Comparison of ENCODE assay signal across 15 mouse cellular contexts in genomic region chr1:21333222-21333973, GRCm38 (mm10). TPM values are rescaled to one million over a fixed set of nuclear protein-coding genes. Genes with fewer than 3 reads are reported as not detected.
DNase-seq lines count a peak whose midpoint lies in the region; ATAC-seq and TF ChIP-seq lines count a peak whose summit lies in the region.
"Had no signal": no experiment of that assay in that cellular context is flagged by ENCODE, and none has a peak within 500 bp of the region (broad histone marks: within the 10 kb centered on the region; RNA-seq: fewer than 3 reads in every experiment).

No protein-coding gene starts in this region.

- no peaks in the 10 kb centered on the region for H3K27me3 ChIP-seq in CH12.LX (replicated peaks)
- no peaks in the 10 kb centered on the region for H3K27me3 ChIP-seq in lung, postnatal 0 days (replicated peaks; ENCODE audit: insufficient read depth, low read length)
- no peaks in the 10 kb centered on the region for H3K27me3 ChIP-seq in stomach, postnatal 0 days (ENCODE audit: control insufficient read depth, insufficient read depth, low read length)
- H3K27me3 ChIP-seq in forebrain, embryonic 12.5 days = no peaks in the 10 kb centered on the region
- H3K27me3 ChIP-seq: embryonic facial prominence, embryonic 12.5 days had no signal

- H3K36me3 ChIP-seq in CH12.LX (replicated peaks in 1 of 2; ENCODE audit: control insufficient read depth in 1 of 2, insufficient read depth in 1 of 2, low read length in 1 of 2) = no peaks in the 10 kb centered on the region
- H3K36me3 ChIP-seq in lung, postnatal 0 days (ENCODE audit: insufficient read depth, low read length) = no peaks in the 10 kb centered on the region
- H3K36me3 ChIP-seq in stomach, postnatal 0 days (ENCODE audit: control insufficient read depth, insufficient read depth, low read length) = no peaks in the 10 kb centered on the region
- no peaks in the 10 kb centered on the region for H3K36me3 ChIP-seq in forebrain, embryonic 12.5 days (replicated peaks)
- H3K36me3 ChIP-seq: embryonic facial prominence, embryonic 12.5 days; hindbrain, embryonic 10.5 days had no signal

- peak; percentile 32 for DNase-seq in CH12.LX (ENCODE audit: extremely low read depth)
- peak; percentile 70 for DNase-seq in lung, postnatal 0 days (ENCODE audit: low spot score)
- DNase-seq in stomach, postnatal 0 days (ENCODE audit: low spot score) = peak; percentile 62
- DNase-seq in right cerebral cortex, postnatal 14 days = no peak
- no peak for DNase-seq in Muller cell, postnatal 12 days (ENCODE audit: inconsistent ontology term)

- H3K9me3 ChIP-seq in CH12.LX (replicated peaks; ENCODE audit: low read length) = peaks cover 3% of the 10 kb centered on the region
- no peaks in the 10 kb centered on the region for H3K9me3 ChIP-seq in lung, postnatal 0 days (ENCODE audit: low read length)
- no peaks in the 10 kb centered on the region for H3K9me3 ChIP-seq in stomach, postnatal 0 days (ENCODE audit: control insufficient read depth, low read length)
- no peaks in the 10 kb centered on the region for H3K9me3 ChIP-seq in forebrain, embryonic 12.5 days
- H3K9me3 ChIP-seq: embryonic facial prominence, embryonic 12.5 days had no signal

- TF ChIP-seq POLR2A in CH12.LX (IDR thresholded peaks at IDR 0.05; ENCODE audit: low read depth, low read length) = no peak

- TF ChIP-seq EP300 in CH12.LX (IDR thresholded peaks at IDR 0.05; ENCODE audit: low read length) = peak; percentile 55; the same call in 1 of the 2 replicates
- peak; percentile 74 for TF ChIP-seq EP300 in lung, postnatal 0 days (IDR thresholded peaks at IDR 0.05)
- TF ChIP-seq EP300 in stomach, postnatal 0 days (optimal IDR thresholded peaks at IDR 0.05) = no peak

- dilution Hi-C loops in CH12.LX (cut with MboI; ENCODE audit: extremely low pct_ligation_motif_present, extremely low pct_unique_long_range_greater_than_20kb, low sequenced_read_pairs) = no loop called here

- H3K4me3 ChIP-seq in CH12.LX (replicated peaks in 1 of 3; ENCODE audit: low read depth in 2 of 3, low read length in 2 of 3, poor library complexity in 1 of 3) = no peak overlapping the region
- H3K4me3 ChIP-seq in lung, postnatal 0 days (ENCODE audit: low read depth, low read length) = no peak overlapping the region
- H3K4me3 ChIP-seq in stomach, postnatal 0 days (ENCODE audit: low read depth, low read length) = no peak overlapping the region
- no peak overlapping the region for H3K4me3 ChIP-seq in forebrain, embryonic 12.5 days (replicated peaks)
- H3K4me3 ChIP-seq: embryonic facial prominence, embryonic 12.5 days; hindbrain, embryonic 10.5 days had no signal

- no peak overlapping the region for H3K27ac ChIP-seq in CH12.LX (ENCODE audit: insufficient read depth, low read depth)
- no peak overlapping the region for H3K27ac ChIP-seq in lung, postnatal 0 days (ENCODE audit: low read length)
- H3K27ac ChIP-seq in stomach, postnatal 0 days (replicated peaks) = no peak overlapping the region
- no peak overlapping the region for H3K27ac ChIP-seq in forebrain, embryonic 12.5 days
- H3K27ac ChIP-seq: embryonic facial prominence, embryonic 12.5 days; hindbrain, embryonic 10.5 days had no signal

- peak; percentile 61 for ATAC-seq in common myeloid progenitor, adult 5-6 weeks (replicated peaks; ENCODE audit: low read depth, poor library complexity, severe bottlenecking)
- peak; percentile 67 for ATAC-seq in lung, postnatal 0 days
- ATAC-seq in stomach, postnatal 0 days (ENCODE audit: low FRiP score, low TSS enrichment) = peak; percentile 81
- no peak for ATAC-seq in forebrain, embryonic 12.5 days (ENCODE audit: low FRiP score)
- ATAC-seq: Patski had no signal

- in situ Hi-C loops in CH12.LX (cut with MboI; ENCODE audit: low pct_ligation_motif_present, low pct_unique_long_range_greater_than_20kb, low sequenced_read_pairs) = no loop called here

- H3K4me2 ChIP-seq in CH12.LX (ENCODE audit: insufficient read depth, low read depth, poor library complexity, severe bottlenecking) = no peak overlapping the region
- H3K4me2 ChIP-seq in lung, postnatal 0 days (replicated peaks; ENCODE audit: low read depth, low read length) = no peak overlapping the region
- no peak overlapping the region for H3K4me2 ChIP-seq in stomach, postnatal 0 days (replicated peaks; ENCODE audit: low read depth)
- no peak overlapping the region for H3K4me2 ChIP-seq in forebrain, embryonic 12.5 days
- H3K4me2 ChIP-seq: embryonic facial prominence, embryonic 12.5 days had no signal

- peaks cover 0 to 17% of the 10 kb centered on the region in 2 experiments; a peak in 2 of 4 replicates for H3K4me1 ChIP-seq in CH12.LX (ENCODE audit: control insufficient read depth in 1 of 2, insufficient read depth in 2 of 2)
- H3K4me1 ChIP-seq in lung, postnatal 0 days (ENCODE audit: insufficient read depth, low read depth, low read length) = no peaks in the 10 kb centered on the region
- no peaks in the 10 kb centered on the region for H3K4me1 ChIP-seq in stomach, postnatal 0 days (replicated peaks; ENCODE audit: control insufficient read depth, insufficient read depth)
- no peaks in the 10 kb centered on the region for H3K4me1 ChIP-seq in forebrain, embryonic 12.5 days
- H3K4me1 ChIP-seq: embryonic facial prominence, embryonic 12.5 days; hindbrain, embryonic 10.5 days had no signal

- WGBS in lung, postnatal 0 days = 71% methylated on average over 16 of the region's 16 CpGs
- 71% methylated on average over 16 of the region's 16 CpGs for WGBS in stomach, postnatal 0 days
- 90% methylated on average over 16 of the region's 16 CpGs for WGBS in forebrain, embryonic 12.5 days

- no peak for TF ChIP-seq CTCF in CH12.LX (conservative IDR thresholded peaks at IDR 0.05 in 1 of 2, IDR thresholded peaks at IDR 0.05 in 1 of 2; ENCODE audit: low read depth in 2 of 2, low read length in 2 of 2)
- no peak for TF ChIP-seq CTCF in lung, postnatal 0 days (IDR thresholded peaks at IDR 0.05)
- TF ChIP-seq CTCF in stomach, postnatal 0 days (IDR thresholded peaks at IDR 0.05; ENCODE audit: low read depth) = no peak

- no peaks in the 10 kb centered on the region for H3K79me2 ChIP-seq in CH12.LX (replicated peaks; ENCODE audit: control insufficient read depth, extremely low read depth, insufficient read depth, poor library complexity, severe bottlenecking)

- no peak overlapping the region for H3K9ac ChIP-seq in CH12.LX (ENCODE audit: insufficient read depth, low read depth)
- H3K9ac ChIP-seq in lung, postnatal 0 days (replicated peaks; ENCODE audit: low read depth) = no peak overlapping the region
- no peak overlapping the region for H3K9ac ChIP-seq in stomach, postnatal 0 days (ENCODE audit: low read length)
- no peak overlapping the region for H3K9ac ChIP-seq in forebrain, embryonic 12.5 days
- H3K9ac ChIP-seq: embryonic facial prominence, embryonic 12.5 days had no signal

- no peak for TF ChIP-seq RAD21 in CH12.LX (IDR thresholded peaks at IDR 0.05; ENCODE audit: low read depth, low read length)

TF ChIP-seq in CH12.LX, 34 proteins besides CTCF, POLR2A, EP300 and RAD21:
- TF ChIP-seq BHLHE40 (IDR thresholded peaks at IDR 0.05; ENCODE audit: low read depth, low read length) = no peak
- no peak for TF ChIP-seq NELFE (IDR thresholded peaks at IDR 0.05; ENCODE audit: low read depth, low read length)
- TF ChIP-seq ETS1 (conservative IDR thresholded peaks at IDR 0.05; ENCODE audit: low read depth, low read length) = peak; percentile 31; the same call in 1 of the 2 replicates

RNA-seq across cellular contexts. Expression of gene Khdc1a, which starts 16.0 kb away (rescaled TPM):
- total RNA-seq in CH12.LX (2012; rRNA removed) (not detected in 2 replicates), CH12.LX (2014; rRNA removed) (not detected in 2 replicates)
- not detected in 2 replicates for polyA plus RNA-seq in CH12.LX (2012; ENCODE audit: insufficient read length, low read depth)
- total RNA-seq in common myeloid progenitor, adult 5-6 weeks (2017) = not detected in 2 replicates
- polyA plus RNA-seq in lung, postnatal 0 days (2015; fragmentation: Nextera tagmentation; extraction: Ambion mirVana) = not detected in 2 replicates
- polyA plus RNA-seq in stomach, postnatal 0 days (2015; fragmentation: Nextera tagmentation; extraction: Ambion mirVana) = 0.05 and 0.12 TPM in 2 replicates
- polyA plus RNA-seq in forebrain, embryonic 12.5 days (2016; fragmentation: Nextera tagmentation; extraction: Ambion mirVana) = not detected in 2 replicates
- total RNA-seq: gastrocnemius, adult 18-20 months; layer of hippocampus, adult 8-10 months had no signal
- polyA plus RNA-seq: embryonic facial prominence, embryonic 12.5 days; hindbrain, embryonic 10.5 days; lung, embryonic 16.5 days; neural tube, embryonic 14.5 days; Patski; stomach, embryonic 14.5 days had no signal

RNA-seq across cellular contexts. Expression of gene Khdc1c, which starts 34.7 kb away (rescaled TPM):
- total RNA-seq in CH12.LX (2012; rRNA removed) (not detected in 2 replicates), CH12.LX (2014; rRNA removed) (not detected in 2 replicates)
- polyA plus RNA-seq in CH12.LX (2012; ENCODE audit: insufficient read length, low read depth) = not detected in 2 replicates
- not detected in 2 replicates for total RNA-seq in common myeloid progenitor, adult 5-6 weeks (2017)
- not detected in 2 replicates for polyA plus RNA-seq in lung, postnatal 0 days (2015; fragmentation: Nextera tagmentation; extraction: Ambion mirVana)
- not detected in 2 replicates for polyA plus RNA-seq in stomach, postnatal 0 days (2015; fragmentation: Nextera tagmentation; extraction: Ambion mirVana)
- polyA plus RNA-seq in forebrain, embryonic 12.5 days (2016; fragmentation: Nextera tagmentation; extraction: Ambion mirVana) = not detected in 2 replicates
- total RNA-seq: gastrocnemius, adult 18-20 months; layer of hippocampus, adult 8-10 months had no signal
- polyA plus RNA-seq: embryonic facial prominence, embryonic 12.5 days; hindbrain, embryonic 10.5 days; lung, embryonic 16.5 days; neural tube, embryonic 14.5 days; Patski; stomach, embryonic 14.5 days had no signal

RNA-seq across cellular contexts. Expression of gene Khdc1b, which starts 50.0 kb away (rescaled TPM):
- not detected in 2 replicates for total RNA-seq in CH12.LX (2012; rRNA removed)
- not detected in 2 replicates for total RNA-seq in CH12.LX (2014; rRNA removed)
- polyA plus RNA-seq in CH12.LX (2012; ENCODE audit: insufficient read length, low read depth) = not detected in 2 replicates
- total RNA-seq in common myeloid progenitor, adult 5-6 weeks (2017) = not detected in 2 replicates
- not detected in 2 replicates for polyA plus RNA-seq in lung, postnatal 0 days (2015; fragmentation: Nextera tagmentation; extraction: Ambion mirVana)
- polyA plus RNA-seq in stomach, postnatal 0 days (2015; fragmentation: Nextera tagmentation; extraction: Ambion mirVana) = 0.04 TPM in 2 replicates
- polyA plus RNA-seq in forebrain, embryonic 12.5 days (2016; fragmentation: Nextera tagmentation; extraction: Ambion mirVana) = 0.09 TPM in 1 of 2 replicates, not detected in the other
- total RNA-seq: gastrocnemius, adult 18-20 months; layer of hippocampus, adult 8-10 months had no signal
- polyA plus RNA-seq: hindbrain, embryonic 10.5 days; Patski had no signal

Comparison
In these comparisons a context has a peak if more than half of its experiments do, and no peak if none do; other contexts are left out.
1. DNase-seq: peak in CH12.LX (single experiment), lung, postnatal 0 days (single experiment) and stomach, postnatal 0 days (single experiment); none in right cerebral cortex, postnatal 14 days (single experiment) and Muller cell, postnatal 12 days (single experiment).